Mouse (Mus musculus) right cerebral cortex, postnatal 14 days (tissue): ENCODE measurements at regions not wholly inside any gene's neighbourhood (a gene's known extent, or its start where the extent isn't known, plus 50 kb on each side); places are given as distances from the start of the nearest gene placed in this dataset.
A peak's percentile ranks its signal among the peaks of the same experiment; 100 is the strongest.

Experiments used
- DNase-seq: peaks from one replicate; pipeline ENCODE4 v3.0.0; 2022

DNA sequence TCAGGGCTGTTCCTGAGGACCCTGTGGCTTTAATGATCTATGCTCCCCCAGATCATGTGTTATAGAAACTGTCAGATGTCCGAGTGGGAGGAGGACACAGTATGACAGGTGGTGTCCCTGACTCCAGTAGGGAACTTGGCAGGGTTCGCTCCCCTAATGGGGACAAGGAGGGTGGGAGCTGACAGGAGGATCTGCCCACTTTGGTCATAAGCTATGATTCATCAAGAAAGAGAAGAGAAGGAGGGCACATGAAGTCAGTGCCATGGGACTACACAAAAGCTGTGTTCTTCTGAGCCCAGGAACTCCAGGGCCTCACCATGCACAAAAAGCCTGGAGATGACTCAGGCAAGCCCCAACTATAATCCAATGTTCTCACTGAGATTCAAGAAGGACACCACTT lies 162.2 kb upstream of the Brinp1 start:
- DNase-seq = no peak

DNA sequence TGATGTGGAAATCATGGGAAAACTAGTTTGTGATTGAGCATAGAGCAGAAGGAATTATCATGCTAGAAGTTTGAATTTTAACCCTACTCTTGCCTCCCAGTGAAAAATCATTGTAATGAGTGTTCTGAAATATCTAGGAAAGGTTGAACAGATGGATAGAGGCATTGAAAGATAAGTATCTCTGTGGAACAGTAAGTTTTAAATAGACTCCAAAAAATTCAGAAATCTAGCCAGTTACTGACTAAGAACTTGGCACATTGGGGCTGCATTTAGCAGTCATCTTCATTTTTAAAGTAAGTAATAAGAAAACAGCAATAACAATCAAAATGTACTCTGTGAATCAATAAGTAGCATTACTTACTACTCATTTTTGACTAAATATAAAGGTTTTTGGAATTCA lies 151.0 kb upstream of the Brinp1 start:
- no peak for DNase-seq

DNA sequence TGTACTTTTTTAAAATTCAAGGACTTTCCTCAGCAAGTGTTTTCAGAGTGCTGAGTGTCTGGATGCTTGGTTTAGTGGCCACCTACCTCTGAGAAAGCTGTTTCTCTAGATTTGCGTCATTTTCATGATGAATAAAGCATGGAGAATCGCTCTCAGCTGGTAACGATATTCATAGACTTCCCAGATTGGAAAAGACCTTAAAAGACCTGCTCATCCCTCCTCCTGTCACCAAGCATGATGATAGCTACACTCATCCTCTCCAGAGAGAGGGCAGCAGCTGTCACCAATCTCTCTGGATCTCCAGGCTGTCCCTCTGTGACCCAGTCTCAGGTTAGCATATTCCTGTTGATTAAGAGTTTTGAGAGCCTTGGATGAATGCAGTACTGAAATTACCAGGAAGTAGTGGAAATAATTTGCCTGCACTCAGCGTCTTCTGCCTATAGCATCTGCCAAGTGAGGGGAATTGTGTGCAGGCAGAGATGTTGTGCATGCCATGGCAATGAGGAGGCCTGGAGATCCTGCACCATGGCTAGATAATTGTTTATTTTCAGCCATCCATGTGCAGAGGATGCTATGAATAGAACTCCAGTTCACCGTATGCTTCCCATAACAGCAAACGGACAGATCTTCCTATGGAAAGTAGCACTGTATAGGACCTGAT lies 141.7 kb upstream of the Brinp1 start:
- peak; percentile 9 for DNase-seq

DNA sequence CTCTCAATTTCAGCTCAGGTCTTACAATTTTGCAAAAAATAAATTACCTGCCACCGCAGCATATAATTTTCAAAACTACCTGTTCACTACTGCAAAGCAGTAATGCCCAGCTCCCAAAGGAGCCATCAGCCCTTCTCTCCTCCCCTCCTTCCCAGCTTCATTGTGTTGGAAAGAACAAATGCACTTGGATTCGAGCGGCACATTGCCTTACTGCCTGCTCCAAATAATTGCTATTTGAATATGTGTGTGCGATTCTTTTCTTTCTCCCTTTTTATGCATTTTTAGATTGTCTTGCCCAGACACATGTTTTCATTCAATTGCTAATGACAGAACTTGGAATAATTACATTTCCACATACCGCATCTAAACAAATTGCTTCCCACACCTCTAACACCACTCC lies 123.9 kb upstream of the Brinp1 start:
- DNase-seq = no peak

DNA sequence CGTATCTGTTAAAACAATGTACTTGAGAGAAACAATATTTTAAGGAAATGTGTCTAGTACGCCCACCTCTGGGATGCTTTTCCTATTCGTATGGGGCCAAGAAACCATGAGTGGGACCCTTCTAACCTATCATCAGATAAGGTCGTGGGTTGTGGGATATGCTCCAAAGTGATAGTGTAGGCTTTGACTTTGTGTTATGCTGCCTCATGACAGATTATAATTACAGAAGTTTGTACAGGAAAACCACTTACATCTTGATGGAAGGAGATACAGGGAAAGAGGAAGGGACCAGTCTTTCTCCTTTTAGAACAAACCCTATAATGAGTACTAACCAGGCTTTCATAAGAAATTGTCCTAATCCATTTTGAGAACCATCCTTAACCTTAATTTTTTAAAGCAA lies 123.1 kb upstream of the Brinp1 start:
- no peak for DNase-seq

DNA sequence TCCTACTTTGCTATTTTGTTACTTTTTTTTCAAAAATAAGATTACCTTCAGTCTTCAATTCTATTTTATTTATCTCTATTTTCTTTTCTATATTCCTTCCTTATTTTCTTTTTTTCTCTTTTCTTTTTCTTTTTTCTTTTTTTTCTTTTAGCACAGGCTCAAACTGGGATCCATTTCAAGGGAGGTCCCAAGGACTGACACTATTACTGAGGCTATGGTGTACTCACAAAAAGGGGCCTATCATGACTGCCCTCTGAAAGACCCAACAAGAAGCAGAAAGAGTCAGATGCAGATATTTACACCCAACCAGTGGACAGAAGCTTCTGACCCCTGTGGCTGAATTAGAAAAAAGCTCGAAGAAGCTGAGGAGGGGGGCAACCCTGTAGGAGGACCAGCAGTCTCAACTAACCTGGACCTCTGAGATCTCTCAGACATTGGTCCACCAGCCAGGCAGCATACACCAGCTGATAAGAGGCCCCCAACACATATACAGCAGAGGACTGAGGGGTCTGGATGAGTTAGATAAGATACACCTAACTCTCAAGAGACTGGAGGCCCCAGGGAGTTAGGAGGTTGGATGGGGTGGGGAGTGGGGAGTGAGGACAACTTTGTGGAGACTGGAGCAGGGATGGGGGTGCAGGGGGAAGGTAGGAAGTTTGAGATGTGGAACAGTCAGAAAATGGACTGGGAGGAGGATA lies 85.6 kb upstream of the Brinp1 start:
- no peak for DNase-seq

DNA sequence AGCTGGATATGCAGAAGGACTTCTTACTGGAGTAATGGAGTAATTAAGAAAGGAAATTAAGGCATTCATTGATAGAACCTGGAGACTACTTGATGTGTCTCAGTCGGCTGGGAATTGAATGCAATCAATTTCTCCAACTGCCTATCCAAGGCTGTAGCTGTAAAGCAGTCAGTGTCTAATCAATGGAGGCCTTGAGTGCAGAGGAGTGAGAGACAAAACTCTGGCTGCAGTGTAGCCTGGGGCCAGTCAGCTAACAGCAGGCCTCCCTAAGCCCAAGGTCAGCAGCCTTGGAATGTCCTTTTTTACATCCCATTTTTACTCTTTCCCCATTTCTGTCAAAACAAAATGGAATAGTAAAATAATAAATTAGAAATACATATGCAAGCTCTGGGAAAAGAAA lies 80.0 kb upstream of the Brinp1 start:
- no peak for DNase-seq

DNA sequence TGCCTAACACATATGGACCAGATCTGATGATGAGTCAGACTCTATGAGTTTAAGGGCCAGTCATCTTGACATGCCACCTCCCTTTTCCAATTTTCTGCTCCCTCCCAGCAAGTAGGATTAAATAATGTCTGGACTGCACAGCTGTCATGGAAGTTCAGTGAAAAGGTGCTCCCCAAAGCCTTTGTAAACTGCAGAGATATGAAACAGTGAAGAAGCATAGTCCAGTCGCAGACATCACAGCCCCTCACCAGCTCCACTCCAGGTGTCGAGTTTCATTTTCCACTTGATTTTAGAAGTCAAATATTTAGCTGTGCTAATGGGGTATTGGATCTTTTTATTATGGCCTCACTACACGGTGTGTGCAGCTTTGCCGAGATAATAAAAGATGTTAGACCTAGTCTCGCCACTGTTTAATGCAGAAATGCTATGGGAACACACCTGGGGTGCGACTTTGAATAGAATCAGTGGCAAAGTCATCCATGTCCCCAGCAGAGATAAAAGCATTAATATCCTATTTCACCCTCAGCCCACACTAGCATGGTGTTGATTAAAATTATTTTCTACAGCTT lies 66.0 kb upstream of the Brinp1 start:
- no peak for DNase-seq

DNA sequence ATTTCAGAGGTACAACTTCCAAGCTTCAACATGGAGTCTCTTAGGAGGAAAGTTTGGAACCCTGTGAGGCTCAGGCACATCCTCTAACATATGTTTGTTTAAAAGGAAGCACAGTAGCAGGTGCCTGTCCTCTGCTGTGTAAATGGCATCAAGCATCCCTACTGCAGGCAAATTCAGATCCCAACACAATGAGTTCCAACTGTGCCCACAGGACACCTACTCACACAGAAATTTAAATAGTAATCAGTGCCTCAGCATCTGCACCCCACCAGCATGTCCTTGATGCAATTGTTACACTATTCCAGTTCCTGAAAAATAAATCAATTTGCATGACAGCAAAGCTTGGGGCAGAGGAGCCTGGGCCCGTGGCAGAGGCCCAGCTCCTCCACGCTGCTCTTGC lies 61.2 kb upstream of the Brinp1 start:
- DNase-seq = no peak
